Mouse (Mus musculus) left cerebral cortex, adult 11 months (tissue): ENCODE data around the gene Ssh3.

Source experiments
- DNase-seq: peaks from one replicate; pipeline ENCODE4 v3.0.0; 2022; ENCODE audit warnings: low spot score

The Ssh3 gene

DNA sequence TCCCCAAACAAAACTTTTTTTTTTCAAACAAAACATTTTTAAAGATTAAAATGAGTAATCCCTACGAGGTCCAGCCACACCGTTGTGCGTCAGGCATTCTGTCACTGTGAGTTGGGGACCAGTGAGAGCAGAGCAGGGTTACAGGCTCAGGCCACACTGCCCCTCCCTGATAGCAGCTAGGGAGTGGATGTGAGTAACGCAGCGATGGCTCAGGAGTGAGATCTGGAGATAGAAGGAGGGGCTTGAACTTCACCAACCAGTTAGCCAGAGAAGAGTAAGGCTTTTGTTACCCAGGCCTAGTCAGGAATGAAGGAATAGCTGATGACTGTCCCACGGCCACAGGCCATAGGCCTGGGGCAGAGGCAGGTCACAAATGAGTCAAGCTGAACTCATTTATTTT, 24.2 kb downstream of the Ssh3 start:
- no peak for DNase-seq

GRCm38 (mm10) chr19:4242416-4242815, 26.6 kb downstream of the Ssh3 start:
- no peak for DNase-seq

GRCm38 (mm10) chr19:4240247-4240668, 28.7 kb downstream of the Ssh3 start:
- no peak for DNase-seq

GRCm38 (mm10) chr19:4234548-4234947, 34.4 kb downstream of the Ssh3 start:
- no peak for DNase-seq

DNA sequence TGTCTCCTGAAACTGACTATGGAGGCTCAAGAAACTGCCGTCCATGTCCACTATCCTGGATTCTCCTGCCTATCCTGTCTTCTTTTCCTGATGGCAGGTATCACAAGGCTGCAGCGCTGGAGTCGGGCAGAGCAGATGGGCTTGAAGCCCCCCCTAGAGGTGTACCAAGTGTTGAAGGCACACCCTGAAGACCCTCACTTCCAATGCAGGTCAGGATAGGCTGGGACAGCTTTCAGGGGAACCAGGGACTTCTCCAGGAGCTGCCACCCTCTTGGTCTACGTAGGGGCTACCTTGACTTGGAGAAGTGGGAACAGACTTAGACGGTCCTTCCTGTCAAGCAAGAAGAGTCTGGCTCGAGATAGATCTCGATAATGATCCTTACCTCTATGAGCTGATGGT, 36.3 kb downstream of the Ssh3 start:
- no peak for DNase-seq

DNA sequence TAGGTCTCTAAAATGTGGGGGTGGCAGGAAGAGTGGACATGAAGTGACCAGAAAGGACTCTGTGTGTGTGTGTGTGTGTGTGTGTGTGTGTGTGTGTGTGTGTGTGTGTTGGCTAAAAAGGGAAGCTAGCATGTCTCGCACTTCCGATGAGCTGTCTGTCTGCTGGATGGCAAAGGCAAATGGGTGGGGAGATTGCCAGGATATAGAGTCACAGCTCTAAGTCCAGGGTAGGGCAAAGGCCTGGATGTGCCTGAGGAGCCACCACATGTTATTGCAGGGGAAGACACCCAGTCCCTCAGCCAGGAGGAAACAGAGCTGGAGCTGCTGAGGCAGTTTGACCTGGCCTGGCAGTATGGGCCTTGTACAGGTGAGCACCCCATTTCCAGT, 36.8 kb downstream of the Ssh3 start:
- no peak for DNase-seq

DNA sequence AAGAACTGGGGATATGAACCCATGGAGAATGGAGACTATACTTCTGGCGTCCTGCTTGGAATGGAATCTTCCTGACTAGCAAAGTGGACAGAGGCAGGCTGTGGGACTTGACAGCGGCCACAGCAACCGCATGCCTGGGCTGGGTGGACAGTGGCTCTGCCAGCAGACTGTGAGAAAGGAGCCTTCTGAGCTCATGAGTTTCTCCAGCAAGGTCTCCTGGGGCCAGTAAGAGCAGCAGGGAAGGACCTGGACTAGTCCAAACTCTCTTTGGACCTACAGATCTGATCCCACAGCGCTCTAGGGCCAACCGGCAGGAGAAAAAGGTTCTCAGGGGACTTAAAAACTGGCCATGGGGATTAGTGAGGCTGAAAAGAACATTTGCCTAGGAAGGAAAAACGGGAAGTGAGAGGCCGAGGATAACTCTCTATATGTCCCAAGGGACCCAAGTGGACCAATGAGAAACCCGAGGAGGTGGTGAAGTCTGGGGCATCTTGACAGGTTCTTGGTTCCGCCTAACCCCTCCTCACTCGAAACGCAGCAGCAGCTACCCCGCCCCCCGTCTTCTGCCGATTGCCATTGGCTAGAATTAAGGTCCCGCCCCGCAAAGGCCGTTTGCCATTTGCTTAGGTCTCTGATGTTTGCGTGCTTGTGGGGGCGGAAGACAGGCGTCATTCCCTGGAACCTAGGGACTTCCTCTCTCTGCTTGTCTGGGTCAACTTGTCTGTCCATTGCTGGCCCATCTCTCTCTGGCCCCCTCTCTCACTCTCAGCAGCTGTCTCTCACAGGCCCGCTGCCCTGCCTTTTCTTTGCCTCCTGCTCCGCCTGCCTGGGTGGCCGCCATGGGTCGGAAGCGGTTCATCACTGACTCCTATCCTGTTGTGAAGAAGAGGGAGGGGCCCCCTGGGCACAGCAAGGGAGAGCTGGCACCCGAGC, 37.5 kb downstream of the Ssh3 start, which contains the start of gene Pold4:
Gene Pold4, plus strand, starts transcription at position 647 of the 933 bp plus-strand sequence.
- peak; percentile 97 for DNase-seq

DNA sequence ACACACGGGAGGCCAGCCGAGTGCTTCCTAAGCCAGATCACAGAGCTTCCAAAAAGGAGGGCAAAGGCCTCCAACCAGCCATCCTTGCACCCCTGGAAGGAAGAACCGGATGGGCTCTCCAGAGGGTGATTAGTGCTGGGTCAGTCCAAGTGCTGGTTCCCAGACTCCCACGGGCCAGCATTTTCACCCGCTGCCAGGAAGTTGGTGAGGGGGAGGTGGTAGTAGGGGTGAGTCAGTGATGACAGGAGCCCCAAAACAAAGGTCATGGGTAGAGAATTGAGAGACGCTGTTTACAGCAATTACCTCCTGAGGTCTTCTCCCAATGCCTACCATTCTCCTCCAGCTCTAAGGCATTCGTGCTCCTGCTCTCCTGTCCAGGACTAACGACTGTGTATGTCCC, 38.6 kb downstream of the Ssh3 start:
- no peak for DNase-seq

GRCm38 (mm10) chr19:4229451-4230076, 39.4 kb downstream of the Ssh3 start:
- DNase-seq = no peak

DNA sequence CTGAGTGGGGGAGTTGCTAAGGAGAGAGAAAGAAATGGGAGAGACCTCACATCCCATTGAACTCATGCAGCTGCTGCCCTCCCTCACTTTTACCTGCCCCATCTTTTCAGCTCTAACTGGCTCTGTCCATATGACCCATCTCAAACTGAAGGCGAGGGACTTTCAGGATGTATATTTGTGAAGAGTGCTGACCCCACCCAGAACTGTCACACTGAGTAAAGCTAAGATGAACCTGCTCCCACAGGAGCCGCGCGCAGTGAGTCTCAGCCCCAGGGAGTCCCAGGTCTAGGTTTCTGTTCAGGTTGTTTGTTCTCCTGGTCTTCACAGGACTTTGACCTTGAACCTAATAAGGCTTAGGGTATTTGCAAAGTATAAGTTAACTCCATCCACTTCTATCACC, 40.1 kb downstream of the Ssh3 start:
- no peak for DNase-seq

- DNase-seq = no peak
Observed at GRCm38 (mm10) chr19:4227894-4228678, 40.9 kb downstream of the Ssh3 start.

DNA sequence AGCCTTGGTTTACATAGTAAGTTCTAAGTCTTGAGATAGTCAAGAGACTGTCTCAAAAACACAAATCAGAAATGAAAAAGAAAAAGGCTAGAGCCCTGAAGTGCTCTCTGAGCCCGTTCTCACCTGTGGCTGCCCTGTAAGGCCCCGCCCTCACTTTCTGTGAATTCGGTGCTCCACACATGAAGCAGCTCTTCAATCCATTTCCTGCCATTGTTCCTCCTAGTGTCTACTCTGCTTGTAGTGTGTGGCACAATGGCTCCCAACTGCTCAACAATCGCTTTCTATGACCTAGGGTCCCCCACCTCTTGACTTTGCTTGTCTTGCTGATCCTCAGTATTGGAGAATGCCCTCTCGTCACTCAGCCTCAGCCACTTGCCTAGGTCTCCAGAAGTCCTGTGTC, 41.5 kb downstream of the Ssh3 start:
- DNase-seq = no peak

GRCm38 (mm10) chr19:4226779-4227178, 42.2 kb downstream of the Ssh3 start:
- no peak for DNase-seq

GRCm38 (mm10) chr19:4222165-4222564, 46.8 kb downstream of the Ssh3 start:
- no peak for DNase-seq

GRCm38 (mm10) chr19:4220957-4221743, 47.8 kb downstream of the Ssh3 start:
- DNase-seq = no peak

DNA sequence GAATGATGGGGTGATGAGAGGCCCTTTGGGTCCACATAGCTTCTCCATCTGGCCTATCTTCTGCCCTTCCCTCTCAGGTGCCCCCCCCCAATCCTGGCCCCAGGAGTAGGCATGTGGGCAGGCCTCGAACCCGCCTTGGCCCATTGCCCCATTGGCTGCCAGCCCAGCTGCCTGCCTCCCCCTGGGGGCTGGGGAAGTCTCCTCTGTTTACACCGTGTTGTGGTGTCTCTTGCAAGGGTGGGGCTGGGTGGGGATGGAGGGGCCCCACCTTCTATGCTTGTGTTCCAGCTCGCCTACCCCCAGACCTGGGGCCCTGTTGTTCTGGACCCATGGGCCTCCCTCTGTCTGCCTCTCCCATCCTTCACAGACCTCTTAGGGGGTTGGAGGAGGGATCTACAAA, 48.6 kb downstream of the Ssh3 start:
- DNase-seq = no peak

GRCm38 (mm10) chr19:4219943-4220342, 49.0 kb downstream of the Ssh3 start:
- no peak for DNase-seq

- no peak for DNase-seq
Observed at GRCm38 (mm10) chr19:4218784-4219183, 50.2 kb downstream of the Ssh3 start.

DNA sequence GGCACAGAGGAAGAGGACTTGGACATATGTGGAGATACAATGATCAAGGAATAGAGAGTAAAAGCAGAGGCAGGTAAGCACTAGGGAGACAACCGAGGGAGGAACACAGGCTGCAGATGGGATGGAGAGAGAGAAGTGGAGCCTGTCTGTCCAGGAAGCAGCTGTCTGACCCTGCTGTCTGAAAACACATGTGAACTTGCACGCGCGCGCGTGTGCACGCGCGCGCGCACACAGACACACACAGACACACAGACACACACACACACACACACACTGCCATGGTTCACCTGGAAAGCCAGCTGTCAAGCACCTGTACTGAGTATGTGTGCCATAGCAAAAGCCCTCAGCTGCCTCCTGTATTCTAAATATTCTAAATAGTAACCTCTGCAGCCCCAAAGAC, 50.7 kb downstream of the Ssh3 start:
- no peak for DNase-seq

GRCm38 (mm10) chr19:4217855-4218254, 51.1 kb downstream of the Ssh3 start:
- DNase-seq = no peak

GRCm38 (mm10) chr19:4217140-4217539, 51.8 kb downstream of the Ssh3 start:
- no peak for DNase-seq
